Comparison of ENCODE assay signal across 13 mouse cellular contexts in the genomic region with DNA sequence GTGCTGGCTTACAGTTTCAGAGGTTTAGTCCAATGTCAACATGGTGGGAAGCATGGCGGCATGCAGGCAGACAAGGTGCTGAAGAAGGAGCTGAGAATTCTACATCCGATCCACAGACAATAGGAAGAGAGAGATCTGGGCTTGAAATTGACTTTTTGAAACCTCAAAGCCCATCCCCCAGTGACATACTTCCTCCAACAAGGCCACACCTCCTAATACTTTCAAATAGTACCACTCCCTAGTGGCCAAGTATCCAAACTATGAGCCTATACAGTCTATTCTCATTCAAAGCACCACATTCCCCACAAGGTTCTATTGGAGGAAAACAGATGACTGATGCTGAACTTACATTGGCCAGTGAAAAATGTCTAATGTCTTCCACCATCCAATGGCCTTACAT. TPM values are rescaled to one million over a fixed set of nuclear protein-coding genes. Genes with fewer than 3 reads are reported as not detected.
"Had no signal": no experiment of that assay in that cellular context is flagged by ENCODE, and none has a peak within 500 bp of the region (broad histone marks: within the 10 kb centered on the region; RNA-seq: fewer than 3 reads in every experiment).

No protein-coding gene starts in this region.

- DNase-seq: retina, postnatal 1 day; right cerebral cortex, adult 18-20 months; right cerebral cortex, postnatal 14 days; right cerebral cortex, postnatal 25 days; right cerebral cortex, postnatal 4 days; spleen, adult 18-20 months; thymus, adult 18-20 months; thymus, adult 2 months; thymus, postnatal 14 days; thymus, postnatal 25 days; thymus, postnatal 36 days; thymus, postnatal 4 days had no signal

RNA-seq across cellular contexts. Expression of a gene that starts 56.8 kb away (rescaled TPM):
- total RNA-seq: neutrophil, adult 5-6 weeks had no signal
